Mouse (Mus musculus) embryonic facial prominence, embryonic 11.5 days (tissue): Measurements from ENCODE around the gene Hnrnpab. TPM values are rescaled to one million over a fixed set of nuclear protein-coding genes. Genes with fewer than 3 reads are reported as not detected.
"Not testable (repeated sequence)": the region's sequence is repeated elsewhere in the genome, so short reads cannot be mapped to it uniquely, and the experiment has no call there.

Experiments used
- ATAC-seq: fragments of 200-750 bp; cut with Nextera tagmentation; replicated peaks from 2 replicates; pipeline ENCODE4 v1.8.0; 2017; ENCODE audit warnings: low read depth; ENCODE audit not compliant: insufficient number of reproducible peaks, low FRiP score, low TSS enrichment
- DNase-seq: peaks from one replicate; pipeline ENCODE4 v3.0.0-alpha.2; 2015; ENCODE audit warnings: low spot score
- H3K27ac ChIP-seq: fragments of 300-500 bp; sonication (generic); replicated peaks from 2 replicates; pipeline ENCODE4 v1.5.1; 2014; ENCODE audit warnings: mild to moderate bottlenecking, low read depth, low read length, control low read depth
- H3K27me3 ChIP-seq: fragments of 300-500 bp; sonication (generic); 2 replicates; pipeline ENCODE4 v1.6.1; 2014; ENCODE audit warnings: mild to moderate bottlenecking, low read length, moderate library complexity, mixed read lengths; ENCODE audit not compliant: control insufficient read depth, insufficient read depth
- H3K36me3 ChIP-seq: fragments of 300-500 bp; sonication (generic); replicated peaks from 2 replicates; pipeline ENCODE4 v1.6.1; 2014; ENCODE audit warnings: low read depth, mild to moderate bottlenecking, low read length, moderate library complexity, mixed read lengths; ENCODE audit not compliant: control insufficient read depth, insufficient read depth
- H3K4me1 ChIP-seq: fragments of 300-500 bp; sonication (generic); 2 replicates; pipeline ENCODE4 v1.6.1; 2014; ENCODE audit warnings: low read length, mixed read lengths; ENCODE audit not compliant: control insufficient read depth, insufficient read depth
- H3K4me2 ChIP-seq: fragments of 300-500 bp; sonication (generic); 2 replicates; pipeline ENCODE4 v1.6.1; 2014; ENCODE audit warnings: low read depth, mild to moderate bottlenecking, control low read depth, low read length, moderate library complexity
- H3K4me3 ChIP-seq: fragments of 300-500 bp; sonication (generic); 2 replicates; pipeline ENCODE4 v1.5.1; 2014; ENCODE audit warnings: low read depth, low read length, control low read depth
- H3K9ac ChIP-seq: fragments of 300-500 bp; sonication (generic); replicated peaks from 2 replicates; pipeline ENCODE4 v1.6.1; 2014; ENCODE audit warnings: mild to moderate bottlenecking, control low read depth, low read length
- H3K9me3 ChIP-seq: fragments of 300-500 bp; sonication (generic); replicated peaks from 2 replicates; pipeline ENCODE4 v1.6.1; 2016; ENCODE audit warnings: mild to moderate bottlenecking, low read length, inconsistent platforms, mixed read lengths; ENCODE audit not compliant: control insufficient read depth
- WGBS: fragments of 180-500 bp; shearing (Covaris S2); extraction: QIAGEN DNeasy Blood & Tissue Kit; methylation state at CpG from one replicate; pipeline ENCODE4 v1.1.7; 2014; 5-methylcytosine and 5-hydroxymethylcytosine counted together
- polyA plus RNA-seq: library from polyadenylated mRNA; unstranded; fragments of >200 nt; fragmentation: Nextera tagmentation; extraction: Ambion mirVana; gene quantifications from 2 replicates; pipeline ENCODE4 v1.2.1, GENCODE M21; 2014

The Hnrnpab gene
- polyA plus RNA-seq, 1 experiment from 2014 or later = 870 TPM

DNA sequence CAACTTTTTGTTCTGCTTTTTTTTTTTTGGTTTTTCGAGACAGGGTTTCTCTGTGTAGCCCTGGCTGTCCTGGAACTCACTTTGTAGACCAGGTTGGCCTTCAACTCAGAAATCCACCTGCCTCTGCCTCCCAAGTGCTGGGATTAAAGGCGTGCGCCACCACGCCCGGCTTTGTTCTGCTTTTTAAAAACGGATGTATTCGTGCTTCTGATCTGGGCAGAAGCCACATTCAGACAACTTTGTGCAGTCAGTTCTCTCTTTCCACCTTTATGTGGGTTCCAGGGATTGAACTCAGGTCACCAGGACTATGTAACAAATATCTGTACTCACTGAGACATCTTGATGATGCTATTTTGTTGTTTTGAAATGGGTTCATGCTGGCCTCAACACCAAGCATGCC lies 26.6 kb upstream of the Hnrnpab start:
- H3K4me2 ChIP-seq, H3K9ac ChIP-seq, H3K27ac ChIP-seq, H3K36me3 ChIP-seq, H3K4me3 ChIP-seq, H3K9me3 ChIP-seq, ATAC-seq, DNase-seq, H3K4me1 ChIP-seq, H3K27me3 ChIP-seq: not testable (repeated sequence)
- WGBS = 94% methylated on average over 7 of the region's 7 CpGs

DNA sequence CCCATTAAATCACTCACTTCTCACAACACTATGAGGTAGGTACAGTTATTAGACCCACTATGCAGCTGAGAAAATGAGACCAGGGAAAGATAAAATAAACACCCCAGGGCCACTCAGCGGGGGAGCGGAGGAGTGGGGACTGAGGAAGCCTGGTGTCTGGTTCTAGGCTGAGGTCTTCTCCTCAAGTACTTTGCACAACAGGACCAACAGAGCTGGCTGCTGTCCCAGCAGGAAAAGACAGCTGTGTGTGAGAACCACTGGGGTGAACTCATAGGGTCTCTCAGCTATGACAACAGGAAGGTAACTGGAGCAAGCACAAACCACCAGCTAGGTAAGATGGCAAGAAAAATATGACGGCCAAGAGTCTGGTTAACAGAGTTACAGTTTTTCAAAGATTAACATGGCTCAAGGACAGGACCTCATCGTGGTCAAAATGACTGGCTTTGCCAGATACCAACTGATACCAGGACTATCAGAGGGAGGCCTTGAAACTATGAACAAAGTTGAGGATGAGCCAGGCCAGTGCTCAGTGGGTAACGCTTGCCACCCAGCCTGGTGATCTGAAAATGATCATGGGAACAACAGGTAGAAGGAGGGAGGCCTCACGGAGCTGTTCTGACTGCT lies 25.6 kb upstream of the Hnrnpab start:
- Histone ChIP-seq H3K9me3 (no peaks in the 10 kb centered on the region), H3K36me3 (no peaks in the 10 kb centered on the region), H3K4me1 (no peaks in the 10 kb centered on the region), H3K4me2 (no peak overlapping the region), H3K9ac (no peak overlapping the region), H3K4me3 (no peak overlapping the region), H3K27me3 (no peaks in the 10 kb centered on the region), H3K27ac (no peak overlapping the region)
- WGBS = 90% methylated on average over 6 of the region's 6 CpGs
- DNase-seq (no peak), ATAC-seq (no peak)

DNA sequence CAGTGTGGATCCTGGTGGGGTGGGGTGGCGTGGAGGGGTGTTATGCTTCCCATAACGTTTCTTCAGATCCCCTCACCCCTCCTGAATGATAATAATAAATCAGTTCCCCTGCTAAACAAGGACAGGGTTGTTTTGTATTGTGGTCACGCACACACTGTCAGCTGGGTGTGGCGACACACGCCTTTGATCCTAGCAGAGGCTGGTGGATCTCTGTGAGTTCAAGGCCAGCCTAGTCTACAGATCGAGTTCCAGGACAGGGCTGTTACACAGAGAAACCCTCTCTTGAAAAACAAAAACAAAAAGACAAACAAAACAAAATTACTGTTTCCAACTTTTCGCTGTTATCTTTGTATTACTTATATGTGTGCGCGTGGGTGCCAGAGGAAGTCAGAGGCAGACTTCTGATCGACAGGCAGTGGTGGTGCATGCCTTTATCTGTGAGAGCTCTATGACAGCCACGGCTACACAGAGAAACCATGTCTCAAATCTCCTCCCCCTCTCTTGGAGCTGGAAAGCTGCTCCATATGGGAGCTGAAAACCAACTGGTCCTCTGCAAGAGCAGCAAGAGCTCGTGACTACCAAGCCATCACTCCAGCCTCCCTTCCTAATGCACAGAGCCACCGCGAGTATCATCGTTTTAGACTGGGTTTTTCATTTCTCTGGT lies 23.1 kb upstream of the Hnrnpab start:
- 83% methylated on average over 15 of the region's 15 CpGs for WGBS
- Histone ChIP-seq H3K4me2 (no peak overlapping the region), H3K27ac (no peak overlapping the region), H3K4me3 (no peak overlapping the region), H3K4me1 (no peaks in the 10 kb centered on the region), H3K9me3 (no peaks in the 10 kb centered on the region), H3K9ac (no peak overlapping the region), H3K27me3 (no peaks in the 10 kb centered on the region), H3K36me3 (peaks cover 2% of the 10 kb centered on the region; the same call in 1 of the 2 replicates)
- ATAC-seq (no peak), DNase-seq (no peak)

DNA sequence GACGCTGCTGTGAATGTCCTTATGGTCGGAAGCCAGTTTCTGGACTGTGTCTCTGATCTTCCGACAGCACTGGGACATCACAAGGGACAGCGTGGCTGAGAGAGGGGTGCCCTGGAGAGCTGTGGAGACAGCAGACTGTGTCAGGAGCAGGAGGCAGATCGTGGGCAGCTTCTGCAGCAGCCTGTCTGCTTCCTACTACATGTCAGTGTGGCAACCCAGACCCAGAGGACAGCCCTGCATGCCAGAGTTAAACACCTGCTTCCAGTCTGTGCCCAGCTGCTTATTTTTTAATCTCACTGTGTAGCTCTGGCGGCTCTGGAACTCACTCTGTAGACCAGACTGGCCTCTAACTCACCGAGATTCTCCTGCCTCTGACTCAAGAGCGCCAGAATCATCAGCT lies 21.3 kb upstream of the Hnrnpab start:
- Histone ChIP-seq H3K36me3 (peaks cover 10% of the 10 kb centered on the region), H3K4me1 (no peaks in the 10 kb centered on the region), H3K4me2 (no peak overlapping the region), H3K27me3 (no peaks in the 10 kb centered on the region), H3K9me3 (no peaks in the 10 kb centered on the region), H3K27ac (no peak overlapping the region), H3K9ac (no peak overlapping the region), H3K4me3 (no peak overlapping the region)
- ATAC-seq = no peak
- WGBS = 86% methylated on average over 8 of the region's 8 CpGs
- DNase-seq = no peak

DNA sequence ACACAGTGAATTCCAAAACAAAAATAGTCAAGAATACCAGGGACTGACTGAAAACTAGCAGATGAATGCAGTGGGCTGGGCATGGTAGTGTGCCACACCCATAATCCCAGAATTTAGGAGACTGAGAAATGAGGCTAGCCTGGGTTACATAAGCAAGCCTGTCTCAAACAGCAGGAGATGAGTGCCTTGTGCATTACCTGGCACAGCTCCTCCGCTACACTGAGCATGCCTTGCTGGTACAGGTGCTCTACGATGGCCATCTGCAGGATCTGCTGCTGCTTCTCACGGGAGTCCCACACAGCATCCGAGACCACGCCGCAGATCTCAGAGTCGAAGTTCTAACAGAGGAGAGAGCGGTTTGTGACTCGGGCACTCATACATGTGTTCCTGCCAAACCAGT lies 20.8 kb upstream of the Hnrnpab start:
- Histone ChIP-seq H3K36me3 (peaks cover 10% of the 10 kb centered on the region), H3K27ac (no peak overlapping the region), H3K27me3 (no peaks in the 10 kb centered on the region), H3K4me3 (no peak overlapping the region), H3K9me3 (no peaks in the 10 kb centered on the region), H3K4me2 (no peak overlapping the region), H3K9ac (no peak overlapping the region), H3K4me1 (no peaks in the 10 kb centered on the region)
- no peak for ATAC-seq
- no peak for DNase-seq
- 88% methylated on average over 9 of the region's 9 CpGs for WGBS

GRCm38 (mm10) chr11:51625187-51625820 lies 18.7 kb upstream of the Hnrnpab start:
- peaks cover 10% of the 10 kb centered on the region for H3K36me3 ChIP-seq
- no peaks in the 10 kb centered on the region for H3K4me1 ChIP-seq
- 82% methylated on average over 5 of the region's 5 CpGs for whole genome bisulfite sequencing

GRCm38 (mm10) chr11:51622971-51623491 lies 16.4 kb upstream of the Hnrnpab start:
- ATAC-seq (no peak), DNase-seq (no peak)
- no peak overlapping the region for H3K9ac ChIP-seq
- no peaks in the 10 kb centered on the region for H3K9me3 ChIP-seq
- peaks cover 10% of the 10 kb centered on the region for H3K36me3 ChIP-seq
- no peak overlapping the region for H3K4me2 ChIP-seq
- H3K4me3 ChIP-seq = no peak overlapping the region
- H3K27ac ChIP-seq = no peak overlapping the region
- no peaks in the 10 kb centered on the region for H3K27me3 ChIP-seq
- H3K4me1 ChIP-seq = no peaks in the 10 kb centered on the region
- 92% methylated on average over 7 of the region's 7 CpGs for WGBS

More at GRCm38 (mm10) chr11:51625187-51625820, 18.7 kb upstream of the Hnrnpab start:
- Histone ChIP-seq H3K4me3 (no peak overlapping the region), H3K27ac (no peak overlapping the region), H3K9me3 (no peaks in the 10 kb centered on the region), H3K4me2 (no peak overlapping the region), H3K27me3 (no peaks in the 10 kb centered on the region), H3K9ac (no peak overlapping the region)
- DNase-seq (no peak), ATAC-seq (no peak)

DNA sequence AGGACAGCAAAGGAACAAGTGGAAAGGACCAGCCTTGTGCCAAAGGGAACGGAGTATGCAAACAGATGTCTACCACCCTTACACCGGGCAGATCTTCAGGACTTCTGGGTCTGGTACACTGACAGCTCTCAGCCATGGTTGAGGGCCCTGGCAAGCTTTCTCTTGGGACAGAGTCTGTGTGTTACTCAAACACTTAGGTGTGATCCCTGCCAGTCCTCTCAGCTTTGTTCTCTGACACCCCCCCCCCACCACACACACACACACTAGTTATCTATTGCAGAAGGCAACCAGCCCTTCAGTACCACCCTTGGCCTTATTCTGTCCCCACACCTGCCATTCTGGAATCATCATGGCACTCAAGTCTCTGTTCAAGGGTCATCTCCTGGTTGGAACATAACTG lies 15.1 kb upstream of the Hnrnpab start:
- DNase-seq (no peak), ATAC-seq (no peak)
- Histone ChIP-seq H3K9me3 (no peaks in the 10 kb centered on the region), H3K27ac (no peak overlapping the region), H3K4me2 (no peak overlapping the region), H3K4me3 (no peak overlapping the region), H3K4me1 (no peaks in the 10 kb centered on the region), H3K9ac (no peak overlapping the region), H3K36me3 (peaks cover 10% of the 10 kb centered on the region), H3K27me3 (no peaks in the 10 kb centered on the region)
- WGBS = 87% methylated on average over 2 of the region's 2 CpGs
